Mouse (Mus musculus) hindbrain, embryonic 14.5 days (tissue): ENCODE data around the gene Unc5c. TPM values are rescaled to one million over a fixed set of nuclear protein-coding genes. Genes with fewer than 3 reads are reported as not detected.

Experiments used
- ATAC-seq: fragments of 200-750 bp; cut with Nextera tagmentation; 2 replicates; pipeline ENCODE4 v1.8.0; 2017; ENCODE audit warnings: moderate number of reproducible peaks, mild to moderate bottlenecking, moderate TSS enrichment, moderate library complexity; ENCODE audit not compliant: low FRiP score
- DNase-seq: peaks from one replicate; pipeline ENCODE4 v3.0.0-alpha.2; 2015; ENCODE audit warnings: low spot score
- H3K27ac ChIP-seq: fragments of 300-500 bp; sonication (generic); 2 replicates; pipeline ENCODE4 v1.5.1; 2014; ENCODE audit warnings: mild to moderate bottlenecking, moderate library complexity
- H3K27me3 ChIP-seq: fragments of 300-500 bp; sonication (generic); 2 replicates; pipeline ENCODE4 v1.6.1; 2014; ENCODE audit warnings: mild to moderate bottlenecking, low read length, mixed read lengths; ENCODE audit not compliant: control insufficient read depth, insufficient read depth
- H3K36me3 ChIP-seq: fragments of 300-500 bp; sonication (generic); replicated peaks from 2 replicates; pipeline ENCODE4 v1.6.1; 2014; ENCODE audit not compliant: control insufficient read depth, insufficient read depth
- H3K4me1 ChIP-seq: fragments of 300-500 bp; sonication (generic); replicated peaks from 2 replicates; pipeline ENCODE4 v1.6.1; 2014; ENCODE audit warnings: antibody characterized with exemption, low read length, mixed read lengths; ENCODE audit not compliant: control insufficient read depth, insufficient read depth
- H3K4me2 ChIP-seq: fragments of 300-500 bp; sonication (generic); replicated peaks from 2 replicates; pipeline ENCODE4 v1.6.1; 2014; ENCODE audit warnings: mild to moderate bottlenecking, moderate library complexity
- H3K4me3 ChIP-seq: fragments of 300-500 bp; sonication (generic); replicated peaks from 2 replicates; pipeline ENCODE4 v1.5.1; 2014; ENCODE audit warnings: mild to moderate bottlenecking, low read length
- H3K9ac ChIP-seq: fragments of 300-500 bp; sonication (generic); 2 replicates; pipeline ENCODE4 v1.6.1; 2014
- H3K9me3 ChIP-seq: fragments of 300-500 bp; sonication (generic); 2 replicates; pipeline ENCODE4 v1.6.1; 2016; ENCODE audit warnings: low read length; ENCODE audit not compliant: control insufficient read depth
- WGBS: fragments of 180-500 bp; shearing (Covaris S2); extraction: QIAGEN DNeasy Blood & Tissue Kit; methylation state at CpG from one replicate; pipeline ENCODE4 v1.1.7; 2014; 5-methylcytosine and 5-hydroxymethylcytosine counted together
- polyA plus RNA-seq: library from polyadenylated mRNA; unstranded; fragments of >200 nt; fragmentation: Nextera tagmentation; extraction: Ambion mirVana; gene quantifications from 2 replicates; pipeline ENCODE4 v1.2.1, GENCODE M21; 2014

Gene Unc5c
- polyA plus RNA-seq, 1 experiment from 2014 or later, result 24.4 TPM

- H3K36me3 ChIP-seq, result 0 out of 2 replicates have a peak, but pooled peaks cover 4% of the 10 kb centered on the region
- no peak overlapping the region for H3K9ac ChIP-seq
- H3K4me1 ChIP-seq, result peaks cover 5% of the 10 kb centered on the region; the same call in 1 of the 2 replicates
- no peak overlapping the region for H3K4me2 ChIP-seq
- H3K4me3 ChIP-seq, result no peak overlapping the region
- H3K27me3 ChIP-seq, result no peaks in the 10 kb centered on the region
- no peak for DNase-seq
- H3K27ac ChIP-seq, result no peak overlapping the region; the same call in 1 of the 2 replicates
- WGBS, result 54% methylated on average over 3 of the region's 3 CpGs
- H3K9me3 ChIP-seq, result no peaks in the 10 kb centered on the region
- no peak for ATAC-seq
These were observed 329.4 kb downstream of the Unc5c start for GRCm38 (mm10) chr3:141794371-141794770.

DNA sequence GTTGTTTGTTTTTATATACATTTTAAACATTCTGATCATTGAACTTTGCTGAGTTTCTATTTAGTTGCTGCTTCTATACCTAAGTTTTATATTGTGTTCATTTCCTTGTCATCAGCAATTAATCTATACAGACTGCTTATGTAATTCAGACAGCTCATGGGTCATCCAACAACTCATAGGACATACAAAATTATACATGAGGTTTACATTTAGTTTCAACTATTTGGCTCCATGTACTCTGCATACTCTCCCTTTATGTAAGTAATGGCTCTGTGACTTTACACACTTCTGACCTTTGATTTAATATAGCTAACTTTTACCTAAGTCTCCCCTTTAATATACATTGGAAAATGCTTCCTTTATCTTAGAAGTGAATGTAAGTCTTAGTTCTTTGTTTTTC, 332.4 kb downstream of the Unc5c start:
- DNase-seq (no peak), ATAC-seq (no peak)
- no peak overlapping the region for H3K4me3 ChIP-seq
- no peak overlapping the region for H3K4me2 ChIP-seq
- H3K27me3 ChIP-seq, result no peaks in the 10 kb centered on the region
- peaks cover 6% of the 10 kb centered on the region; the same call in 1 of the 2 replicates for H3K36me3 ChIP-seq
- H3K27ac ChIP-seq, result no peak overlapping the region
- H3K4me1 ChIP-seq, result peaks cover 5% of the 10 kb centered on the region; the same call in 1 of the 2 replicates
- no peaks in the 10 kb centered on the region for H3K9me3 ChIP-seq
- no peak overlapping the region for H3K9ac ChIP-seq

DNA sequence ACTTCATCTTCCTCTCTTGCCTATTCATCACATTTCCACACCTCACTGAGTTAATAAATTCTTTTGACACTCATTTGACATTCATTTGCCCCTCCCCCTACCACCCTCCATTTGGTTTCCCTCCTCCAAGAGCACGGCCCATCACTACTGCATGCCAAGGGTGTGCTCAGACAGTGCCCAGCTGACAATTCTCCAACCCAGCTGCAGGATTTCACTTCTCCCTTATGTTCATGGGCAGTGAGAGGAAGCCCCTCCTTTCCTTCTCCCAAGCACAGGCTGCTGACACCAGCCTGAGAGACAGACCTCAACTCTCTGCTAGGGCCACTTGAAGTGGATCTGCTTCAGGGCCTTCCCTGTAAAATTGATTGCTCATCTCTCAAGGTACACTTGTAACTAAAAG, 332.8 kb downstream of the Unc5c start:
- peaks cover 6% of the 10 kb centered on the region; the same call in 1 of the 2 replicates for H3K36me3 ChIP-seq
- H3K4me3 ChIP-seq, result no peak overlapping the region
- ATAC-seq (peak; percentile 48; the same call in 1 of the 2 replicates), DNase-seq (no peak)
- no peaks in the 10 kb centered on the region for H3K27me3 ChIP-seq
- H3K9ac ChIP-seq, result no peak overlapping the region
- no peak overlapping the region for H3K27ac ChIP-seq
- H3K4me1 ChIP-seq, result peaks cover 5% of the 10 kb centered on the region; the same call in 1 of the 2 replicates
- H3K9me3 ChIP-seq, result no peaks in the 10 kb centered on the region
- 7% methylated on average over 1 of the region's 1 CpGs for WGBS
- H3K4me2 ChIP-seq, result no peak overlapping the region

DNA sequence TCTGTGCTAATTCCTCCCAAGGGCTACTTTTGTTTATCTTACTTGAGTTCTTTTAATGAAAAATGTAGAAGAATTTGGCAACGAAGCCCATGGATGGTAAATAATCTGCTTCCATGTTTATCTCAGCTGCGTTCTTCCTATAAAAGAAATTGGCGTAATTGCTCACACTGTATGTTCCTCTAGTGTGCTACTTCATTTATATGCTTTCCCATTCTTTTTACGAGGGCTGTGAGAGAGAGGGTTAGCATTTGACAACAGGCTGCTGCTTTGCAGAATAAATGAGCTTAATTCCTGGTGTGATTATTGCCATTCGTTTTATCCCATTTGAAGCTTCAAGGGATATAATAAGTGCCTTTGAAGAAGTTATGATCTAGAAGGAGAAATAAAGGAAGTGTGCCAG, 339.1 kb downstream of the Unc5c start:
- ATAC-seq, result no peak
- WGBS, result 76% methylated on average over 5 of the region's 5 CpGs

GRCm38 (mm10) chr3:141809581-141809980, 344.6 kb downstream of the Unc5c start:
- ATAC-seq, result no peak
- WGBS, result 65% methylated on average over 3 of the region's 3 CpGs
- H3K9me3 ChIP-seq, result no peaks in the 10 kb centered on the region
- no peak overlapping the region for H3K9ac ChIP-seq
- no peaks in the 10 kb centered on the region for H3K27me3 ChIP-seq
- no peak for DNase-seq
- no peak overlapping the region for H3K4me2 ChIP-seq
- no peak overlapping the region for H3K27ac ChIP-seq
- peaks cover 6% of the 10 kb centered on the region; the same call in 1 of the 2 replicates for H3K4me1 ChIP-seq
- no peaks in the 10 kb centered on the region for H3K36me3 ChIP-seq
- no peak overlapping the region for H3K4me3 ChIP-seq

More for the DNA sequence above, 339.1 kb downstream of the Unc5c start:
- no peaks in the 10 kb centered on the region for H3K9me3 ChIP-seq
- no peaks in the 10 kb centered on the region for H3K4me1 ChIP-seq
- H3K4me3 ChIP-seq, result no peak overlapping the region
- no peak overlapping the region for H3K9ac ChIP-seq
- no peak overlapping the region for H3K27ac ChIP-seq
- H3K27me3 ChIP-seq, result no peaks in the 10 kb centered on the region
- peaks cover 9% of the 10 kb centered on the region; the same call in 1 of the 2 replicates for H3K36me3 ChIP-seq
- DNase-seq, result no peak
- H3K4me2 ChIP-seq, result no peak overlapping the region

- peak; percentile 54 for ATAC-seq
- Histone ChIP-seq H3K4me1 (peaks cover 6% of the 10 kb centered on the region; the same call in 1 of the 2 replicates), H3K27ac (no peak overlapping the region), H3K27me3 (no peaks in the 10 kb centered on the region), H3K9me3 (no peaks in the 10 kb centered on the region), H3K9ac (no peak overlapping the region), H3K4me3 (no peak overlapping the region), H3K36me3 (no peaks in the 10 kb centered on the region), H3K4me2 (no peak overlapping the region)
- DNase-seq, result no peak
- WGBS, result 37% methylated on average over 7 of the region's 7 CpGs
These were observed 345.9 kb downstream of the Unc5c start for GRCm38 (mm10) chr3:141810944-141811343.

GRCm38 (mm10) chr3:141811348-141811747, 346.3 kb downstream of the Unc5c start:
- H3K27me3 ChIP-seq, result no peaks in the 10 kb centered on the region
- DNase-seq (peak; percentile 53), ATAC-seq (no peak)
- no peak overlapping the region for H3K4me2 ChIP-seq
- 21% methylated on average over 2 of the region's 2 CpGs for WGBS
- H3K4me3 ChIP-seq, result no peak overlapping the region
- H3K9me3 ChIP-seq, result no peaks in the 10 kb centered on the region
- H3K4me1 ChIP-seq, result peaks cover 6% of the 10 kb centered on the region; the same call in 1 of the 2 replicates
- no peaks in the 10 kb centered on the region for H3K36me3 ChIP-seq
- H3K27ac ChIP-seq, result no peak overlapping the region
- H3K9ac ChIP-seq, result no peak overlapping the region

- no peak overlapping the region for H3K4me2 ChIP-seq
- no peaks in the 10 kb centered on the region for H3K36me3 ChIP-seq
- H3K4me1 ChIP-seq, result peaks cover 19% of the 10 kb centered on the region; the same call in 1 of the 2 replicates
- no peak for ATAC-seq
- 80% methylated on average over 1 of the region's 1 CpGs for WGBS
- H3K9ac ChIP-seq, result no peak overlapping the region
- DNase-seq, result no peak
- no peaks in the 10 kb centered on the region for H3K27me3 ChIP-seq
- no peak overlapping the region for H3K27ac ChIP-seq
- no peak overlapping the region for H3K4me3 ChIP-seq
- H3K9me3 ChIP-seq, result no peaks in the 10 kb centered on the region
These were observed 349.8 kb downstream of the Unc5c start for GRCm38 (mm10) chr3:141814776-141815175.

- H3K27ac ChIP-seq, result peak overlapping the region; percentile 32
These were observed 353.7 kb downstream of the Unc5c start for GRCm38 (mm10) chr3:141818615-141819312.

More at GRCm38 (mm10) chr3:141818615-141819312, 353.7 kb downstream of the Unc5c start:
- Histone ChIP-seq H3K9me3 (no peaks in the 10 kb centered on the region), H3K27me3 (no peaks in the 10 kb centered on the region), H3K9ac (no peak overlapping the region), H3K36me3 (no peaks in the 10 kb centered on the region), H3K4me2 (peak overlapping the region; percentile 37), H3K4me1 (peaks cover 14% of the 10 kb centered on the region; the same call in 1 of the 2 replicates), H3K4me3 (no peak overlapping the region)
- 0 out of 2 replicates have a peak, but pooled peaks have one; percentile 25 for ATAC-seq
- DNase-seq, result peak; percentile 41
- WGBS, result 8% methylated on average over 3 of the region's 3 CpGs
